Mouse (Mus musculus): Measurements from ENCODE around the gene Entpd5. TPM values are rescaled to one million over a fixed set of nuclear protein-coding genes. Genes with fewer than 3 reads are reported as not detected.

The Entpd5 gene
- total RNA-seq (2014; fragmentation: Nextera tagmentation), result 11.8 and 13.6 TPM in 2 replicates
- 14.5 and 26.4 TPM in 2 replicates for total RNA-seq (2017)

- ATAC-seq (replicated peaks; ENCODE audit: low FRiP score, low TSS enrichment, poor library complexity, severe bottlenecking), result peak; percentile 91
These were observed at the start of gene Entpd5, which contains the start of gene Bbof1 for GRCm38 (mm10) chr12:84408819-84409507. TSS of gene Entpd5 (minus strand) at chr12:84409029. TSS of gene Bbof1 (plus strand) at chr12:84409071.

GRCm38 (mm10) chr12:84456911-84457310, 48.1 kb upstream of the Entpd5 start:
- no peak for ATAC-seq (replicated peaks; ENCODE audit: low FRiP score, low TSS enrichment, poor library complexity, severe bottlenecking)

- ATAC-seq (replicated peaks; ENCODE audit: low FRiP score, low TSS enrichment, poor library complexity, severe bottlenecking), result no peak; the same call in 1 of the 2 replicates
These were observed 43.0 kb upstream of the Entpd5 start for GRCm38 (mm10) chr12:84451801-84452200.

- ATAC-seq (replicated peaks; ENCODE audit: low FRiP score, low TSS enrichment, poor library complexity, severe bottlenecking), result peak; percentile 93
These were observed 42.2 kb upstream of the Entpd5 start, which contains the start of the genes Aldh6a1 and Lin52 for GRCm38 (mm10) chr12:84450718-84451646. TSS of gene Aldh6a1 (minus strand) at chr12:84451004. TSS of gene Lin52 (plus strand) at chr12:84451422.

GRCm38 (mm10) chr12:84450351-84450717, 41.5 kb upstream of the Entpd5 start:
- peak; percentile 4 for ATAC-seq (replicated peaks; ENCODE audit: low FRiP score, low TSS enrichment, poor library complexity, severe bottlenecking)

GRCm38 (mm10) chr12:84449887-84450286, 41.1 kb upstream of the Entpd5 start:
- no peak for ATAC-seq (replicated peaks; ENCODE audit: low FRiP score, low TSS enrichment, poor library complexity, severe bottlenecking)

- no peak for ATAC-seq (replicated peaks; ENCODE audit: low FRiP score, low TSS enrichment, poor library complexity, severe bottlenecking)
These were observed 39.4 kb upstream of the Entpd5 start for GRCm38 (mm10) chr12:84448181-84448580.

- ATAC-seq (replicated peaks; ENCODE audit: low FRiP score, low TSS enrichment, poor library complexity, severe bottlenecking), result no peak
These were observed 38.6 kb upstream of the Entpd5 start for GRCm38 (mm10) chr12:84447386-84447785.

GRCm38 (mm10) chr12:84442526-84442925, 33.7 kb upstream of the Entpd5 start:
- no peak for ATAC-seq (replicated peaks; ENCODE audit: low FRiP score, low TSS enrichment, poor library complexity, severe bottlenecking)

GRCm38 (mm10) chr12:84438697-84439096, 29.9 kb upstream of the Entpd5 start:
- ATAC-seq (replicated peaks; ENCODE audit: low FRiP score, low TSS enrichment, poor library complexity, severe bottlenecking), result no peak

- ATAC-seq (replicated peaks; ENCODE audit: low FRiP score, low TSS enrichment, poor library complexity, severe bottlenecking), result no peak
These were observed 21.0 kb upstream of the Entpd5 start for GRCm38 (mm10) chr12:84429825-84430224.

- ATAC-seq (replicated peaks; ENCODE audit: low FRiP score, low TSS enrichment, poor library complexity, severe bottlenecking), result no peak
These were observed 15.2 kb upstream of the Entpd5 start for GRCm38 (mm10) chr12:84423990-84424389.

- ATAC-seq (replicated peaks; ENCODE audit: low FRiP score, low TSS enrichment, poor library complexity, severe bottlenecking), result no peak; the same call in 1 of the 2 replicates
These were observed 8.7 kb upstream of the Entpd5 start for GRCm38 (mm10) chr12:84417605-84417922.

GRCm38 (mm10) chr12:84416834-84417604, 8.2 kb upstream of the Entpd5 start, which contains the start of gene Rnf113a2:
TSS of gene Rnf113a2 (plus strand) at chr12:84417196.
- peak; percentile 98 for ATAC-seq (replicated peaks; ENCODE audit: low FRiP score, low TSS enrichment, poor library complexity, severe bottlenecking)

- peak; percentile 39 for ATAC-seq (replicated peaks; ENCODE audit: low FRiP score, low TSS enrichment, poor library complexity, severe bottlenecking)
These were observed 683 bp downstream of the Entpd5 start for GRCm38 (mm10) chr12:84407874-84408818.

GRCm38 (mm10) chr12:84407259-84407658, 1.6 kb downstream of the Entpd5 start:
- ATAC-seq (replicated peaks; ENCODE audit: low FRiP score, low TSS enrichment, poor library complexity, severe bottlenecking), result no peak

- ATAC-seq (replicated peaks; ENCODE audit: low FRiP score, low TSS enrichment, poor library complexity, severe bottlenecking), result no peak
These were observed 4.3 kb downstream of the Entpd5 start for GRCm38 (mm10) chr12:84404541-84404940.

GRCm38 (mm10) chr12:84402923-84403322, 5.9 kb downstream of the Entpd5 start:
- ATAC-seq (replicated peaks; ENCODE audit: low FRiP score, low TSS enrichment, poor library complexity, severe bottlenecking), result no peak
